Mouse (Mus musculus): ENCODE measurements around the gene Arfgef3. TPM values are rescaled to one million over a fixed set of nuclear protein-coding genes. Genes with fewer than 3 reads are reported as not detected.
A peak's percentile ranks its signal among the peaks of the same experiment; 100 is the strongest.

The Arfgef3 gene
- polyA plus RNA-seq, 1 experiment: 0.92 TPM

- H3K4me1 ChIP-seq (replicated peaks; ENCODE audit: control insufficient read depth, insufficient read depth, low read length): peaks cover 20% of the 10 kb centered on the region
- no peaks in the 10 kb centered on the region for H3K36me3 ChIP-seq (ENCODE audit: control insufficient read depth, insufficient read depth, low read length)
- no peak overlapping the region for H3K4me3 ChIP-seq (ENCODE audit: control insufficient read depth, insufficient read depth, low read length)
- H3K27ac ChIP-seq (ENCODE audit: control insufficient read depth, insufficient read depth, low read length): peak overlapping the region; percentile 95
- DNase-seq: peak; percentile 70
- no peaks in the 10 kb centered on the region for H3K27me3 ChIP-seq (ENCODE audit: control insufficient read depth, insufficient read depth, low read length)
- WGBS: 12% methylated on average over 11 of the region's 11 CpGs
- TF ChIP-seq POLR2A (IDR thresholded peaks at IDR 0.05; ENCODE audit: control insufficient read depth, extremely low read depth, insufficient read depth, low read length, poor library complexity): 0 out of 2 replicates have a peak, but pooled peaks have one; percentile 21
- no peak for TF ChIP-seq CTCF (IDR thresholded peaks at IDR 0.05; ENCODE audit: borderline replicate concordance, control insufficient read depth, extremely low read depth, insufficient read depth, low read length, poor library complexity)
Observed at GRCm38 (mm10) chr10:18664794-18665193, 79.0 kb downstream of the Arfgef3 start.

- 32% methylated on average over 2 of the region's 2 CpGs for WGBS
- Histone ChIP-seq H3K27ac (ENCODE audit: control insufficient read depth, insufficient read depth, low read length) (peak overlapping the region; percentile 55), H3K4me1 (replicated peaks; ENCODE audit: control insufficient read depth, insufficient read depth, low read length) (peaks cover 20% of the 10 kb centered on the region), H3K4me3 (ENCODE audit: control insufficient read depth, insufficient read depth, low read length) (no peak overlapping the region), H3K36me3 (ENCODE audit: control insufficient read depth, insufficient read depth, low read length) (no peaks in the 10 kb centered on the region), H3K27me3 (ENCODE audit: control insufficient read depth, insufficient read depth, low read length) (no peaks in the 10 kb centered on the region)
- DNase-seq: peak; percentile 59
- TF ChIP-seq CTCF (IDR thresholded peaks at IDR 0.05; ENCODE audit: borderline replicate concordance, control insufficient read depth, extremely low read depth, insufficient read depth, low read length, poor library complexity): no peak
- no peak for TF ChIP-seq POLR2A (IDR thresholded peaks at IDR 0.05; ENCODE audit: control insufficient read depth, extremely low read depth, insufficient read depth, low read length, poor library complexity)
Observed at GRCm38 (mm10) chr10:18664016-18664415, 79.7 kb downstream of the Arfgef3 start.

GRCm38 (mm10) chr10:18661606-18662220 is 82.0 kb downstream of the Arfgef3 start:
- Histone ChIP-seq H3K36me3 (ENCODE audit: control insufficient read depth, insufficient read depth, low read length) (no peaks in the 10 kb centered on the region), H3K27me3 (ENCODE audit: control insufficient read depth, insufficient read depth, low read length) (no peaks in the 10 kb centered on the region), H3K4me3 (ENCODE audit: control insufficient read depth, insufficient read depth, low read length) (no peak overlapping the region), H3K4me1 (replicated peaks; ENCODE audit: control insufficient read depth, insufficient read depth, low read length) (peaks cover 19% of the 10 kb centered on the region), H3K27ac (ENCODE audit: control insufficient read depth, insufficient read depth, low read length) (no peak overlapping the region)
- TF ChIP-seq CTCF (IDR thresholded peaks at IDR 0.05; ENCODE audit: borderline replicate concordance, control insufficient read depth, extremely low read depth, insufficient read depth, low read length, poor library complexity): no peak
- no peak for TF ChIP-seq POLR2A (IDR thresholded peaks at IDR 0.05; ENCODE audit: control insufficient read depth, extremely low read depth, insufficient read depth, low read length, poor library complexity)
- DNase-seq: no peak
- WGBS: 93% methylated on average over 1 of the region's 1 CpGs

GRCm38 (mm10) chr10:18660998-18661397 is 82.8 kb downstream of the Arfgef3 start:
- no peak overlapping the region for H3K27ac ChIP-seq (ENCODE audit: control insufficient read depth, insufficient read depth, low read length)
- no peak for TF ChIP-seq CTCF (IDR thresholded peaks at IDR 0.05; ENCODE audit: borderline replicate concordance, control insufficient read depth, extremely low read depth, insufficient read depth, low read length, poor library complexity)
- TF ChIP-seq POLR2A (IDR thresholded peaks at IDR 0.05; ENCODE audit: control insufficient read depth, extremely low read depth, insufficient read depth, low read length, poor library complexity): no peak
- WGBS: 96% methylated on average over 2 of the region's 2 CpGs
- H3K36me3 ChIP-seq (ENCODE audit: control insufficient read depth, insufficient read depth, low read length): no peaks in the 10 kb centered on the region
- H3K4me1 ChIP-seq (replicated peaks; ENCODE audit: control insufficient read depth, insufficient read depth, low read length): peaks cover 11% of the 10 kb centered on the region
- DNase-seq: no peak
- H3K4me3 ChIP-seq (ENCODE audit: control insufficient read depth, insufficient read depth, low read length): no peak overlapping the region
- H3K27me3 ChIP-seq (ENCODE audit: control insufficient read depth, insufficient read depth, low read length): no peaks in the 10 kb centered on the region

- no peak overlapping the region for H3K27ac ChIP-seq (ENCODE audit: control insufficient read depth, insufficient read depth, low read length)
- no peak overlapping the region for H3K4me3 ChIP-seq (ENCODE audit: control insufficient read depth, insufficient read depth, low read length)
- 96% methylated on average over 1 of the region's 1 CpGs for WGBS
- DNase-seq: no peak
- H3K27me3 ChIP-seq (ENCODE audit: control insufficient read depth, insufficient read depth, low read length): no peaks in the 10 kb centered on the region
- no peak for TF ChIP-seq POLR2A (IDR thresholded peaks at IDR 0.05; ENCODE audit: control insufficient read depth, extremely low read depth, insufficient read depth, low read length, poor library complexity)
- TF ChIP-seq CTCF (IDR thresholded peaks at IDR 0.05; ENCODE audit: borderline replicate concordance, control insufficient read depth, extremely low read depth, insufficient read depth, low read length, poor library complexity): no peak
- peaks cover 2% of the 10 kb centered on the region; the same call in 1 of the 2 replicates for H3K4me1 ChIP-seq (replicated peaks; ENCODE audit: control insufficient read depth, insufficient read depth, low read length)
- H3K36me3 ChIP-seq (ENCODE audit: control insufficient read depth, insufficient read depth, low read length): no peaks in the 10 kb centered on the region
Observed at GRCm38 (mm10) chr10:18657588-18657987, 86.2 kb downstream of the Arfgef3 start.

- TF ChIP-seq POLR2A (IDR thresholded peaks at IDR 0.05; ENCODE audit: control insufficient read depth, extremely low read depth, insufficient read depth, low read length, poor library complexity) (no peak), CTCF (IDR thresholded peaks at IDR 0.05; ENCODE audit: borderline replicate concordance, control insufficient read depth, extremely low read depth, insufficient read depth, low read length, poor library complexity) (no peak)
- 92% methylated on average over 1 of the region's 1 CpGs for WGBS
- Histone ChIP-seq H3K27me3 (ENCODE audit: control insufficient read depth, insufficient read depth, low read length) (no peaks in the 10 kb centered on the region), H3K4me3 (ENCODE audit: control insufficient read depth, insufficient read depth, low read length) (no peak overlapping the region), H3K27ac (ENCODE audit: control insufficient read depth, insufficient read depth, low read length) (no peak overlapping the region), H3K4me1 (replicated peaks; ENCODE audit: control insufficient read depth, insufficient read depth, low read length) (no peaks in the 10 kb centered on the region), H3K36me3 (ENCODE audit: control insufficient read depth, insufficient read depth, low read length) (no peaks in the 10 kb centered on the region)
- no peak for DNase-seq
Observed at GRCm38 (mm10) chr10:18647069-18647468, 96.7 kb downstream of the Arfgef3 start.

All from thymus, adult 2 months (tissue).